In genomic region chr15:74197566-74198082, GRCm38 (mm10) we compare ENCODE assay signal across 24 mouse cellular contexts.
DNase-seq lines count a peak whose midpoint lies in the region; ATAC-seq and TF ChIP-seq lines count a peak whose summit lies in the region.
"Had no signal": no experiment of that assay in that cellular context is flagged by ENCODE, and none has a peak within 500 bp of the region (broad histone marks: within the 10 kb centered on the region; RNA-seq: fewer than 3 reads in every experiment).

No protein-coding gene starts in this region.

- ATAC-seq in kidney, postnatal 0 days (replicated peaks; ENCODE audit: low FRiP score, low read depth): peak; percentile 29; the same call in 1 of the 2 replicates
- ATAC-seq in kidney, embryonic 15.5 days (replicated peaks; ENCODE audit: low FRiP score): no peak; the same call in 1 of the 2 replicates
- no peak for ATAC-seq in midbrain, embryonic 11.5 days (ENCODE audit: low FRiP score)
- no peak for ATAC-seq in midbrain, embryonic 13.5 days
- ATAC-seq: activated CD4-positive, CD25-positive, alpha-beta regulatory T cell, adult 4 months; CD4-positive, CD25-positive, alpha-beta regulatory T cell, adult 4 months; forebrain, embryonic 14.5 days; forebrain, embryonic 16.5 days; Patski had no signal

- H3K4me1 ChIP-seq in kidney, postnatal 0 days (replicated peaks; ENCODE audit: insufficient read depth, low read length): no peaks in the 10 kb centered on the region
- H3K4me1 ChIP-seq in kidney, embryonic 15.5 days: 0 out of 2 replicates have a peak, but pooled peaks cover 5% of the 10 kb centered on the region
- peaks cover 9% of the 10 kb centered on the region for H3K4me1 ChIP-seq in midbrain, embryonic 11.5 days (ENCODE audit: control insufficient read depth, insufficient read depth, low read length)
- H3K4me1 ChIP-seq in midbrain, embryonic 13.5 days (replicated peaks): peaks cover 27% of the 10 kb centered on the region
- H3K4me1 ChIP-seq: embryonic facial prominence, embryonic 10.5 days; embryonic facial prominence, embryonic 12.5 days had no signal

- H3K4me2 ChIP-seq in kidney, postnatal 0 days (ENCODE audit: low read length): no peak overlapping the region
- no peak overlapping the region for H3K4me2 ChIP-seq in kidney, embryonic 15.5 days
- no peak overlapping the region for H3K4me2 ChIP-seq in midbrain, embryonic 11.5 days
- H3K4me2 ChIP-seq in midbrain, embryonic 13.5 days (replicated peaks): no peak overlapping the region
- H3K4me2 ChIP-seq: embryonic facial prominence, embryonic 12.5 days; forebrain, embryonic 12.5 days had no signal

- no peaks in the 10 kb centered on the region; the same call in 1 of the 2 replicates for H3K27me3 ChIP-seq in kidney, postnatal 0 days (ENCODE audit: insufficient read depth, low read length)
- H3K27me3 ChIP-seq in kidney, embryonic 15.5 days: peaks cover 81% of the 10 kb centered on the region
- H3K27me3 ChIP-seq in midbrain, embryonic 11.5 days (ENCODE audit: control insufficient read depth, insufficient read depth, low read length): no peaks in the 10 kb centered on the region
- H3K27me3 ChIP-seq in midbrain, embryonic 13.5 days: no peaks in the 10 kb centered on the region
- H3K27me3 ChIP-seq: CH12.LX; embryonic facial prominence, embryonic 12.5 days; Patski had no signal

- no peak for TF ChIP-seq CTCF in kidney, postnatal 0 days (IDR thresholded peaks at IDR 0.05; ENCODE audit: low read depth)

- no peak overlapping the region for H3K4me3 ChIP-seq in kidney, postnatal 0 days (replicated peaks; ENCODE audit: low read depth, low read length)
- H3K4me3 ChIP-seq in kidney, embryonic 15.5 days (replicated peaks): no peak overlapping the region
- H3K4me3 ChIP-seq in midbrain, embryonic 11.5 days (ENCODE audit: low read depth, low read length): no peak overlapping the region
- H3K4me3 ChIP-seq in midbrain, embryonic 13.5 days (replicated peaks): no peak overlapping the region
- H3K4me3 ChIP-seq: embryonic facial prominence, embryonic 10.5 days; embryonic facial prominence, embryonic 12.5 days; forebrain, embryonic 10.5 days; forebrain, embryonic 12.5 days had no signal

- no peaks in the 10 kb centered on the region for H3K9me3 ChIP-seq in kidney, postnatal 0 days (replicated peaks; ENCODE audit: low read length)
- H3K9me3 ChIP-seq in kidney, embryonic 15.5 days (replicated peaks): no peaks in the 10 kb centered on the region
- no peaks in the 10 kb centered on the region for H3K9me3 ChIP-seq in midbrain, embryonic 11.5 days (ENCODE audit: control insufficient read depth, low read length)
- no peaks in the 10 kb centered on the region for H3K9me3 ChIP-seq in midbrain, embryonic 13.5 days
- H3K9me3 ChIP-seq: embryonic facial prominence, embryonic 10.5 days; embryonic facial prominence, embryonic 12.5 days; forebrain, embryonic 10.5 days; forebrain, embryonic 12.5 days had no signal

- H3K36me3 ChIP-seq in kidney, postnatal 0 days (ENCODE audit: insufficient read depth, low read length): no peaks in the 10 kb centered on the region
- no peaks in the 10 kb centered on the region for H3K36me3 ChIP-seq in kidney, embryonic 15.5 days
- H3K36me3 ChIP-seq in midbrain, embryonic 11.5 days (ENCODE audit: control insufficient read depth, insufficient read depth, low read length): no peaks in the 10 kb centered on the region
- H3K36me3 ChIP-seq in midbrain, embryonic 13.5 days: no peaks in the 10 kb centered on the region
- H3K36me3 ChIP-seq: embryonic facial prominence, embryonic 10.5 days; embryonic facial prominence, embryonic 12.5 days; forebrain, embryonic 10.5 days; forebrain, embryonic 12.5 days; G1E had no signal

- DNase-seq in cerebellum, postnatal 10 days: peak; percentile 79 to 82
- DNase-seq in cerebellum, postnatal 36 days: no peak
- peak; percentile 87 for DNase-seq in heart, adult 11 months
- no peak for DNase-seq in heart, adult 9 months (ENCODE audit: low spot score in 2 of 2)
- DNase-seq in kidney, postnatal 0 days (ENCODE audit: low spot score): peak; percentile 20
- peak; percentile 56 for DNase-seq in midbrain, embryonic 11.5 days (ENCODE audit: low spot score, missing footprints)
- DNase-seq: adrenal gland, postnatal 14 days; adrenal gland, postnatal 36 days; B cell, adult 2 months; cerebellum, adult 8-10 months; cerebellum, adult 9-11 months had no signal

- H3K9ac ChIP-seq in kidney, postnatal 0 days (ENCODE audit: low read depth, low read length): no peak overlapping the region
- H3K9ac ChIP-seq in kidney, embryonic 15.5 days: no peak overlapping the region
- H3K9ac ChIP-seq in midbrain, embryonic 11.5 days (ENCODE audit: low read length): no peak overlapping the region
- H3K9ac ChIP-seq in midbrain, embryonic 13.5 days (replicated peaks): no peak overlapping the region
- H3K9ac ChIP-seq: embryonic facial prominence, embryonic 12.5 days; forebrain, embryonic 12.5 days had no signal

- no peak overlapping the region for H3K27ac ChIP-seq in kidney, postnatal 0 days
- no peak overlapping the region for H3K27ac ChIP-seq in kidney, embryonic 15.5 days
- H3K27ac ChIP-seq in midbrain, embryonic 11.5 days (ENCODE audit: low read depth, low read length): no peak overlapping the region
- no peak overlapping the region for H3K27ac ChIP-seq in midbrain, embryonic 13.5 days
- H3K27ac ChIP-seq: embryonic facial prominence, embryonic 10.5 days; embryonic facial prominence, embryonic 12.5 days; forebrain, embryonic 12.5 days had no signal

- WGBS in kidney, postnatal 0 days: 44% methylated on average over 11 of the region's 11 CpGs
- 42% methylated on average over 11 of the region's 11 CpGs for WGBS in kidney, embryonic 15.5 days
- WGBS in midbrain, embryonic 11.5 days: 92% methylated on average over 11 of the region's 11 CpGs
- WGBS in midbrain, embryonic 13.5 days: 88% methylated on average over 11 of the region's 11 CpGs

Comparison
In these comparisons a context has a peak if more than half of its experiments do, and no peak if none do; other contexts are left out.
1. DNase-seq: peak in cerebellum, postnatal 10 days (2 of 2), heart, adult 11 months (single experiment), kidney, postnatal 0 days (single experiment) and midbrain, embryonic 11.5 days (single experiment); none in cerebellum, postnatal 36 days (0 of 2) and heart, adult 9 months (0 of 2).